Mouse (Mus musculus) hindbrain, embryonic 14.5 days (tissue): ENCODE results near the gene Fat3. TPM values are rescaled to one million over a fixed set of nuclear protein-coding genes. Genes with fewer than 3 reads are reported as not detected.

ENCODE experiments used
- ATAC-seq: fragments of 200-750 bp; cut with Nextera tagmentation; 2 replicates; pipeline ENCODE4 v1.8.0; 2017; ENCODE audit warnings: moderate number of reproducible peaks, mild to moderate bottlenecking, moderate TSS enrichment, moderate library complexity; ENCODE audit not compliant: low FRiP score
- DNase-seq: peaks from one replicate; pipeline ENCODE4 v3.0.0-alpha.2; 2015; ENCODE audit warnings: low spot score
- H3K27ac ChIP-seq: fragments of 300-500 bp; sonication (generic); 2 replicates; pipeline ENCODE4 v1.5.1; 2014; ENCODE audit warnings: mild to moderate bottlenecking, moderate library complexity
- H3K27me3 ChIP-seq: fragments of 300-500 bp; sonication (generic); 2 replicates; pipeline ENCODE4 v1.6.1; 2014; ENCODE audit warnings: mild to moderate bottlenecking, low read length, mixed read lengths; ENCODE audit not compliant: control insufficient read depth, insufficient read depth
- H3K36me3 ChIP-seq: fragments of 300-500 bp; sonication (generic); replicated peaks from 2 replicates; pipeline ENCODE4 v1.6.1; 2014; ENCODE audit not compliant: control insufficient read depth, insufficient read depth
- H3K4me1 ChIP-seq: fragments of 300-500 bp; sonication (generic); replicated peaks from 2 replicates; pipeline ENCODE4 v1.6.1; 2014; ENCODE audit warnings: antibody characterized with exemption, low read length, mixed read lengths; ENCODE audit not compliant: control insufficient read depth, insufficient read depth
- H3K4me2 ChIP-seq: fragments of 300-500 bp; sonication (generic); replicated peaks from 2 replicates; pipeline ENCODE4 v1.6.1; 2014; ENCODE audit warnings: mild to moderate bottlenecking, moderate library complexity
- H3K4me3 ChIP-seq: fragments of 300-500 bp; sonication (generic); replicated peaks from 2 replicates; pipeline ENCODE4 v1.5.1; 2014; ENCODE audit warnings: mild to moderate bottlenecking, low read length
- H3K9ac ChIP-seq: fragments of 300-500 bp; sonication (generic); 2 replicates; pipeline ENCODE4 v1.6.1; 2014
- H3K9me3 ChIP-seq: fragments of 300-500 bp; sonication (generic); 2 replicates; pipeline ENCODE4 v1.6.1; 2016; ENCODE audit warnings: low read length; ENCODE audit not compliant: control insufficient read depth
- WGBS: fragments of 180-500 bp; shearing (Covaris S2); extraction: QIAGEN DNeasy Blood & Tissue Kit; methylation state at CpG from one replicate; pipeline ENCODE4 v1.1.7; 2014; 5-methylcytosine and 5-hydroxymethylcytosine counted together
- polyA plus RNA-seq: library from polyadenylated mRNA; unstranded; fragments of >200 nt; fragmentation: Nextera tagmentation; extraction: Ambion mirVana; gene quantifications from 2 replicates; pipeline ENCODE4 v1.2.1, GENCODE M21; 2014

Gene Fat3
- polyA plus RNA-seq, 1 experiment from 2014 or later = 18.7 TPM

- no peak overlapping the region for H3K4me3 ChIP-seq
- DNase-seq (no peak), ATAC-seq (no peak)
- H3K9me3 ChIP-seq = no peaks in the 10 kb centered on the region
- H3K36me3 ChIP-seq = no peaks in the 10 kb centered on the region
- WGBS = 94% methylated on average over 1 of the region's 1 CpGs
- no peaks in the 10 kb centered on the region for H3K4me1 ChIP-seq
- no peak overlapping the region for H3K27ac ChIP-seq
- H3K4me2 ChIP-seq = no peak overlapping the region
- H3K27me3 ChIP-seq = no peaks in the 10 kb centered on the region
- no peak overlapping the region for H3K9ac ChIP-seq
These were observed 218.1 kb downstream of the Fat3 start for GRCm38 (mm10) chr9:16283033-16283432.

GRCm38 (mm10) chr9:16282291-16282804 lies 218.7 kb downstream of the Fat3 start:
- H3K9ac ChIP-seq = no peak overlapping the region
- H3K4me2 ChIP-seq = no peak overlapping the region
- H3K27me3 ChIP-seq = no peaks in the 10 kb centered on the region
- H3K27ac ChIP-seq = no peak overlapping the region
- H3K36me3 ChIP-seq = no peaks in the 10 kb centered on the region
- no peaks in the 10 kb centered on the region for H3K4me1 ChIP-seq
- H3K4me3 ChIP-seq = no peak overlapping the region
- no peaks in the 10 kb centered on the region for H3K9me3 ChIP-seq
- DNase-seq (no peak), ATAC-seq (no peak)

GRCm38 (mm10) chr9:16275589-16275988 lies 225.5 kb downstream of the Fat3 start:
- 0 out of 2 replicates have a peak overlapping the region, but pooled peaks have one; percentile 29 for H3K27ac ChIP-seq
- no peaks in the 10 kb centered on the region for H3K9me3 ChIP-seq
- 53% methylated on average over 2 of the region's 2 CpGs for WGBS
- ATAC-seq (peak; percentile 44; the same call in 1 of the 2 replicates), DNase-seq (no peak)
- no peak overlapping the region for H3K4me2 ChIP-seq
- no peak overlapping the region for H3K4me3 ChIP-seq
- no peaks in the 10 kb centered on the region for H3K27me3 ChIP-seq
- no peak overlapping the region for H3K9ac ChIP-seq
- peaks cover 17% of the 10 kb centered on the region; the same call in 1 of the 2 replicates for H3K4me1 ChIP-seq
- H3K36me3 ChIP-seq = no peaks in the 10 kb centered on the region

- Histone ChIP-seq H3K36me3 (no peaks in the 10 kb centered on the region), H3K4me3 (no peak overlapping the region), H3K27me3 (no peaks in the 10 kb centered on the region), H3K4me2 (no peak overlapping the region), H3K9me3 (no peaks in the 10 kb centered on the region), H3K27ac (0 out of 2 replicates have a peak overlapping the region, but pooled peaks have one; percentile 38), H3K4me1 (peaks cover 17% of the 10 kb centered on the region; the same call in 1 of the 2 replicates), H3K9ac (no peak overlapping the region)
- DNase-seq = no peak
- peak; percentile 26; the same call in 1 of the 2 replicates for ATAC-seq
- 69% methylated on average over 4 of the region's 4 CpGs for WGBS
These were observed 227.0 kb downstream of the Fat3 start for GRCm38 (mm10) chr9:16274130-16274529.

- Histone ChIP-seq H3K4me3 (no peak overlapping the region), H3K4me1 (peaks cover 17% of the 10 kb centered on the region; the same call in 1 of the 2 replicates), H3K27me3 (no peaks in the 10 kb centered on the region), H3K9ac (no peak overlapping the region), H3K4me2 (no peak overlapping the region), H3K36me3 (no peaks in the 10 kb centered on the region), H3K9me3 (no peaks in the 10 kb centered on the region), H3K27ac (no peak overlapping the region)
- 85% methylated on average over 1 of the region's 1 CpGs for WGBS
- ATAC-seq (no peak), DNase-seq (no peak)
These were observed 228.3 kb downstream of the Fat3 start for GRCm38 (mm10) chr9:16272810-16273209.

- Histone ChIP-seq H3K27ac (no peak overlapping the region), H3K9ac (no peak overlapping the region), H3K4me3 (no peak overlapping the region), H3K4me1 (0 out of 2 replicates have a peak, but pooled peaks cover 12% of the 10 kb centered on the region), H3K36me3 (no peaks in the 10 kb centered on the region), H3K4me2 (no peak overlapping the region), H3K9me3 (no peaks in the 10 kb centered on the region), H3K27me3 (no peaks in the 10 kb centered on the region)
- no peak for ATAC-seq
- no peak for DNase-seq
These were observed 230.3 kb downstream of the Fat3 start for GRCm38 (mm10) chr9:16270768-16271114.

- Histone ChIP-seq H3K9ac (no peak overlapping the region), H3K9me3 (no peaks in the 10 kb centered on the region), H3K4me3 (no peak overlapping the region), H3K27ac (0 out of 2 replicates have a peak overlapping the region, but pooled peaks have one; percentile 15), H3K4me1 (0 out of 2 replicates have a peak, but pooled peaks cover 7% of the 10 kb centered on the region), H3K36me3 (no peaks in the 10 kb centered on the region), H3K27me3 (no peaks in the 10 kb centered on the region), H3K4me2 (no peak overlapping the region)
- WGBS = 73% methylated on average over 4 of the region's 4 CpGs
- ATAC-seq (no peak), DNase-seq (no peak)
These were observed 230.9 kb downstream of the Fat3 start for GRCm38 (mm10) chr9:16270056-16270767.

- DNase-seq (no peak), ATAC-seq (no peak)
- H3K4me2 ChIP-seq = no peak overlapping the region
- no peaks in the 10 kb centered on the region for H3K4me1 ChIP-seq
- 76% methylated on average over 4 of the region's 4 CpGs for WGBS
- H3K9ac ChIP-seq = no peak overlapping the region
- H3K36me3 ChIP-seq = no peaks in the 10 kb centered on the region
- no peaks in the 10 kb centered on the region for H3K27me3 ChIP-seq
- H3K27ac ChIP-seq = no peak overlapping the region
- no peak overlapping the region for H3K4me3 ChIP-seq
- H3K9me3 ChIP-seq = no peaks in the 10 kb centered on the region
These were observed 235.6 kb downstream of the Fat3 start for GRCm38 (mm10) chr9:16265519-16265918.

- peaks cover 32% of the 10 kb centered on the region for H3K4me1 ChIP-seq
- DNase-seq (no peak), ATAC-seq (peak; percentile 64)
- H3K27ac ChIP-seq = peak overlapping the region; percentile 40
- H3K9ac ChIP-seq = no peak overlapping the region
- H3K4me3 ChIP-seq = no peak overlapping the region
- H3K4me2 ChIP-seq = no peak overlapping the region
- no peaks in the 10 kb centered on the region for H3K9me3 ChIP-seq
- H3K27me3 ChIP-seq = no peaks in the 10 kb centered on the region
- 21% methylated on average over 3 of the region's 3 CpGs for WGBS
- H3K36me3 ChIP-seq = no peaks in the 10 kb centered on the region
These were observed 243.7 kb downstream of the Fat3 start for GRCm38 (mm10) chr9:16257241-16257840.
